Mouse (Mus musculus) ZHBTc4 (cell line): ENCODE measurements around the gene Vasn.

Experiments
- DNase-seq: peaks from one replicate; pipeline ENCODE4 v3.0.0-alpha.2; 2011; ENCODE audit warnings: low read depth, low spot score

Gene Vasn

DNA sequence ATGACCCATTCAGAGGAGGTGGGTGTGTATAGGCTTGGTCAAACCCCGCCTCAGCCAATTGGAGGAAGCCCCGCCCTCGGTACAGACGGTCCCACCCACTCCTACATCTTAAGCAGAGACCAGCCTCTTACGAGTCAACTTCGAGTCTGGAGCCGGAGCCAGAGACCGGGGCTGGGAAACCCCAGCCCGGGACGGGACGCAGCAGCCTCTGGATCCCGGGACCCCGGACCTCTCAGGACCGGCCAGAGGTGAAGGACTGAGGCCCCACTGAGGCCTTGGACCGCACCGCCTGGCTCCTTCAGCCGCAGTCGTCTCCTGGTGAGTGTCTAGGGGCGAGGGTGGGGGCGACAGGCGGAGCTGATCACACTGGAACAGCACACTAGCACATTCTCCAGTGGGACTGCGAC lies at the start of gene Vasn, which contains the start of gene Dnaja3:
Gene Vasn, plus strand, starts transcription at position 111 of the 407 bp plus-strand sequence.
Gene Dnaja3, plus strand, starts transcription at position 159 of the 407 bp plus-strand sequence.
- peak; percentile 95 for DNase-seq

GRCm38 (mm10) chr16:4590236-4590635 lies 49.5 kb upstream of the Vasn start:
- peak; percentile 79 for DNase-seq

DNA sequence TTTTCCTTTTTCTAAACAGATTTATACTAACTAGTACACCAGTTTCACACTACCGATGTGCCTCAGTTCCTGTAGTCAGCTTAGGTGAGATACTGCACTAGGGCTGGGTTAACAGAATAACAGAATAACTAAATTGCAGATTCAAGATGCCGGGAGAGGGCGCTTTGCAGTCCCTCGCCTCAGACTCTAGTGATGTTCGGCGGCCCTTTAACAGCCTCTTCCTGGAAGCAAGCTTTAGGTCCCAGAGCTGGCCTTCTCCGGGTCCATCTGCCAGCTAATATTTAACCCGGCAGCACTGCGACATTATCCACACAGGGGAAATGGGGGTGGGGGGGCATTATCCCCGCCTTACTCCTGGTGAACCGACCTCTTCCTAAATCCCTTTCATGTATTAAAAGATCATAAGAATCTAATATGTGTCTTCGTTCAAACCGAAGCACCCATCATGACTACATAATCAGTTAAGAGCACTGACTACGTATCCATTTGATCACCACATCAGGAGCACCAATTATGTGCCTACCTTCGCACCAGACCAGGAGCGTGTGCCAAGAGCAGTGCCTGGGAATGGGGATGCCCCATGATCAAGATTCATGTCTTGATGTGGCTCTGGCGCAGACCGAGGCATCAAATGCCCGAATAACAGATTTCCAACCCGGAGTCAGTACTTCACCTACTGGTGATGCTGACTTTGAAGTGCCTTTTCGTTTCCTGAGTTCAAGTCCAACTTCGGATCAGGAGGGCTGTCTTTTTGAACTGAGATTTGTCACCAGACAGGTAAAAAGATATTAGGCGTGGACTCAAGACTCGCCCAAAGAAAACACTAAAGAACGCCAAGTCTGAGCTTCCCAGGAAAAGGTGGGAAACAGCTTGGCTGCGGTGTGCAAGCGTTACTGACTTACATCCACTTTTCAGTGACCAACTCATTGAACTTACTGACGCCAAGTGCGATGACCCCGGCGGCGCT lies 46.5 kb upstream of the Vasn start:
- DNase-seq, result peak; percentile 62

DNA sequence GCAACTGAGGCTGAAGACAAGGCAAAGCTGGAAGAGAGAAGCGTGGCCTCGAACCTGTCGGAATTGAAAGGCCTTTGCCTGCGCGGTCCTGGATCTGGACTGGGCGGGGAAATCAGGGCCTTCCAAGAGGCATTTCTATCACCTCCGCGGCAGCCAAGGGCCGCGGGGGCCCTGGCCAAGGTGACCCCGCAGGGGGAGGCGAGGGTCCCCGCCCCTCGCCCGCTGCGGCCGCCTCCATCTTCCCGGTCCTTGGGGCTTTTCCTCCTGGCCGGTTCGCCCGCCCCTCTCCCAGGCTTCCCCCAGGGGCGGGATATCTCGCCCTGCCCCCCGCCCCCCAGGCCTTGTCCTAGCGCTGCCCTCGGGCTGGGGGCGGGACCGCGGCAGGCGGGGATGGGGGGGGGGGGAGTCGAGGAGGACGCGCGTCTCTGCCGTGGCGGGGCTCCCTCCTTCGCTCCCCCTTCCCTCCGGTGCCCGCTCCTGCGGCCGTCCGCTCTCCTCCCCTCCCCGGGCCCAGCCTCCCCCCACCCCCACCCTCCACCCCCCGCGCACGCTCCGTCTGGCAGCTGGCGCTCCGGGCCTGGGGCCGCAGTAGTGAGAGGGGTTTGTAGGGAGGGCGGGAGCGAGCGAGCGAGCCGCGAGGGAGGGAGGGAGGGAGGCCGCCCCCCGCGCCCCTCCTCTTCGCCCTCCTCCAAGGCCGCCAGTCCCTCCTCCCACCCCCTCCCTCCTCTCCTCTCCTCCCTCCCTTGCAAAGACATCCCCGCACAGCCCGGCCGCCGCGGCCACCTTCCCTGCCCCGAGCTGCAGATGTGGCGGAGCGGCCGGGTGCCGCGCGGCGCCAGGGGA lies 45.5 kb upstream of the Vasn start, which contains the start of gene Glis2:
Gene Glis2, plus strand, starts transcription at position 743 of the 843 bp plus-strand sequence.
- DNase-seq, result peak; percentile 95

- DNase-seq, result peak; percentile 50
These were observed 44.8 kb upstream of the Vasn start for GRCm38 (mm10) chr16:4594814-4595526.

DNA sequence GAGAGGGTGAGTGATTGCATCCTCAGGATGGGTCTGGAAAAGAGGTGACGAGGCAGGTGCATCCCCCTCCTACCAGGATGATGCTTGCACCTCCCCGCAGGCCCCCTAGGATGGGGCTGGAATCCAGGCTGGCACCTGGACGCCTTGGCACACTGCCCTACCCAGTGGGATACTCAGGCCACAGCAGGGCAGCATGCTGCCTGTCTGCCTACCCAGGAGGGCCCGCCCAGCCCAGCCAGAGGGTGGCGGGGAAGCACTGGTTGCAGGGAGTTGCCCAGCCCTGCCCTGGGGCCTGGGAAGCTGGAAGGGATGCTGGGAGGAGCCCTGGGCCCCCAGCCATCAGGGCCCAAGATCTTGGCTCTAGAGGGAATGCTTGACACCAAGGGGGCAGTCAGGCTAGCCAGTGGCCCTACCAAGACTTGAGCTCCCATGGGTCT lies 44.2 kb upstream of the Vasn start:
- DNase-seq, result peak; percentile 65

DNA sequence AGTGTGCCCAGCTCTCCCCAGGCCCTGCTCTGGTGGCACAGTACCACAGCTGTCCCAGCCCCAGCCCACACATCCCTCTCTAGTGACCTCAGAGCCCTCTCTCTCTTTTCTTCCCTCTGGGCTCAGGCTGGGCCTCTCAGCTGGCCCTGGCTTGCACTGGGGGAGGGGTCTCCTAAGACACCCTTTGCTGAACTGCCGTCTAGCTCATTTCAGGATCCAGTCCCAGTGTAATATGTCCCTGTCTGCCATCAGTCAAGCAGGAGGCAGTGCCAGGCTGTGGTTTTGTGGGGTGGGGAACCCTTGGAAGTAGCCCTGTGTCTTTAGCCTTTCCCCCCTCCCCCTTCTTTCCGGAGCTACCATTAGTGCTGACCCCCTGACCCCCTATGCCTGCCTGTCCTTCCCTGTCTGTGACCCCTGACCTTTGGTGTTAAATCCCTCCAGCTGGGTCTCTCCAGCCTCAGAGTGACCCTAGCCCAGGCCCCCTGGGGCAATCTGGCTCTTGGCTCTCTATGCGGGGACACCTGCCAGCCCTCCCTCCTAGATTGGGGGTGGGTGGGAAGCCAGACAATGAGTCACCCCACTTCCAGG lies 43.5 kb upstream of the Vasn start:
- DNase-seq, result no peak

DNA sequence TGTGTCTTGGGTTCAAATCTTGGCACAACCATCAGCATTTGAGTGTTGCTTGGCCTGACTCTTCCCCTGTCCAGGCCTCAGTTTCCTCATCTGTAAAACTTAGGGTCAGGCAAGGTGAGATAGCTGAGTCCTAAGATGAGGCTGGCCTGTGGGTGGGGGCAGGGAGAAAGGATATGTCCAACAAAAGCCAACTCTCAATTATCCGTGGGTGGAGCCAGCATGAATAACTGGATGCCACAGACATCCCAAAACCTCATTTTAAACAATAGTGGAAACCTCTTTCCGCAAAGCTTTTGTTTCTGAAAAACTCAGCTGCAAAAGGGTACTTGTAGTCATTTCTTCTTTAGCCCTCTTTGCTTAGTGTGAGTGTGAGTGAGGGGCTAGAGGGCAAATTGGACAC lies 42.9 kb upstream of the Vasn start:
- DNase-seq, result no peak

GRCm38 (mm10) chr16:4597296-4597695 lies 42.4 kb upstream of the Vasn start:
- peak; percentile 15 for DNase-seq

DNA sequence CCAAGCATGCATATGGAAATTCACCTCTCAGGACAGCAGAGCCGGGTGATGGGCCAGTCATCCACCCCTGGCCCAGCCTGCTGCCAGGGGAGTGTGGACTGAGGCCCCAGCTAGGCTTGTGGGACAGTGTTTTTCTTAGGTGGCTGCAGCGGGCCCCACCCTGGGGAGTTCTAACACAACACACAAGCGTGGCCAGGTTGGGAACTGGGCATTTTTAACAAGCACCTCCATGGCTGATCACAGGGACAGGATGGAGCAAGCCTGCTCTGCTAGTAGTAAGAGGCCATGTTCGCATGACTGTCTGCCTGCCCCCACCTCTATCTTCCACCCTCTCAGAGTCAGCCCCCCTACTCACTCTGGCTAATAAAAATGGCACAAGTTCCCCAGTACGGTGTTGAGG lies 41.7 kb upstream of the Vasn start:
- no peak for DNase-seq

- DNase-seq, result peak; percentile 40
These were observed 40.7 kb upstream of the Vasn start for GRCm38 (mm10) chr16:4598891-4599543.

DNA sequence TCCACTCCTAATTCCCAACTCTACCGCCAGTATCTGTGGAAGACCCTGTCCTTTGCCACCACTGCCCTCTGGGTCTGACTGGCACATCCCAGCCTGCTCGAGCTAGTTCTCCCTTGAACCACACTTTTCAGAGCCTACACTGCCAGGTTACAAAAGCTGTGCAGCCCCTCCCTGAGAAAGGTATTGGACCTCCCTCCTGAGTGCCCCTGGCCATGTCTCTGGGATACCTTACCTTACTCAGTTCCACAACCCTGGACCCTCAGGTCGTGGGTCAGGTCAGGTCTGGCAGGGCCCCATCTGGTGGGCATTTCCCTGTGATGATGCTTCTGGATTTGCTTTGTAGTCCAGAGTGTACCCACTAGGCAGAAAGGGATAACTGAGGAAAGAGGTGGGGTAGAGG lies 40.1 kb upstream of the Vasn start:
- no peak for DNase-seq

DNA sequence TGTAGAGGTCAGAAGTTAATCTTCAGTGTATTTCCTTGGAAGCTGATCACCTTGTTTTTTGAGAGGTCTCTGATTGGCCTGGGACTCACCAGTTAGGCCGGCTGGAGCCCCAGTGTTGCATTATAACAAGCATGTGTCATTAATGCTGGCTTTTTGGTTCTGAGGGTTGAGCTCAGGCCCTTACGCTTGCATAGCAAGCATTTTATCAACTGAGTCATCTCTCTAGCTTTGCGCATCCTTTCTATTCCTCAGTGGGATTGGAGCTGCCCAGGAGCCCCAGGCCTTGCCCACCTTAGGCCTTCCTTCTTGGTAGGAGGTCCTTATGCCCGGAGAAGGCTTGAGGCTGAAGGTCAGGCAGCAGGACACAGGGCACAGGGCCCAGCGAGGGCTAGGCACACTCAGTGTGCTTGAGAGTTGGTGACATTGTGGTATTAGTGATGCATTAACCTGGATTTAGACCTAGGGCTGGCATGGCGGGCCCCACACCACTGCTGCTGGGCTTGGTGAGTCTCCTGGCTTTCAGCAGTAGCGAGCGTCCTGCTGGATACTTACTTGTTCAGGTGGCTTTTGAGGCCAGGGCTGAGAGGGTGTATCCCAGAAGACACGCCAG lies 38.9 kb upstream of the Vasn start:
- DNase-seq, result no peak

DNA sequence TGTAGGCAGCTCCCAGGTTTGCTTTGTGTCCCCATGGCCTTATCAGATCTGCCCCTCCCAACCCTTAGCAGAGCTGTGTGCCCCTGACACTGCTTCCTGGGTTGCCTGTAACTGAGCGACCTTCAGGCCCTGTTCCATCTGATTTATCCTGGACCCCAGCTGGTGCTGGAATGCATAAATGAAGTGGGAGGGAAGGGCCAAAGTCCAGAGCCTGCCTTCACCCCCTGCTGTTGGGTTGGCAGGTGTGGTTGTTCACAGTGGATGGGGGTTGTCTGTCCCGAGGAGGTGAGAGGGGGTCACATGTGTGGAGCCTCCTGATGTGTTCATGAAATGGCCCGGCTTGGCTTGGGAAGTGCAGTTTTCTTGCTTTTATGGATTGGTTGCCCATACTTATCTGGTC lies 37.6 kb upstream of the Vasn start:
- DNase-seq, result peak; percentile 93

- peak; percentile 51 for DNase-seq
These were observed 36.8 kb upstream of the Vasn start for GRCm38 (mm10) chr16:4602766-4603452.

DNA sequence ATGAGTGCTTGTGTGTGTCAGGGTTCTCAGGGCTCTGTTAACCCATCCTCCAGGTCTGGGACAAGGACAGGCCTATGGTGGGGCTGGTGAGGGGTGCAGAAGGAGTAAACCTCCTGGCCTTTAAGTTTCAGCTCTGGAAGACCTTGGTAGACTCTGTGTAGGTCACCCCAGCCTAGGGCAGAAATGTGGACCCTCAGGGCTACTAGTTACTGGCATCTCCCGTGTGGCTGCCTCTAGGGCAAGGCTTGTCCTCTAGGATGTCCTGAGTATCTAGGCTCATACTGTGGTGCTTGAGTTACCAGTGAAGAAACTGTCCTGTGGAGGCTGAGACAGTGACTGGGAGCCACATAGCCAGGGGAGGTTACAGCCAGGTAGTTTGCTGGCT lies 36.3 kb upstream of the Vasn start:
- no peak for DNase-seq

DNA sequence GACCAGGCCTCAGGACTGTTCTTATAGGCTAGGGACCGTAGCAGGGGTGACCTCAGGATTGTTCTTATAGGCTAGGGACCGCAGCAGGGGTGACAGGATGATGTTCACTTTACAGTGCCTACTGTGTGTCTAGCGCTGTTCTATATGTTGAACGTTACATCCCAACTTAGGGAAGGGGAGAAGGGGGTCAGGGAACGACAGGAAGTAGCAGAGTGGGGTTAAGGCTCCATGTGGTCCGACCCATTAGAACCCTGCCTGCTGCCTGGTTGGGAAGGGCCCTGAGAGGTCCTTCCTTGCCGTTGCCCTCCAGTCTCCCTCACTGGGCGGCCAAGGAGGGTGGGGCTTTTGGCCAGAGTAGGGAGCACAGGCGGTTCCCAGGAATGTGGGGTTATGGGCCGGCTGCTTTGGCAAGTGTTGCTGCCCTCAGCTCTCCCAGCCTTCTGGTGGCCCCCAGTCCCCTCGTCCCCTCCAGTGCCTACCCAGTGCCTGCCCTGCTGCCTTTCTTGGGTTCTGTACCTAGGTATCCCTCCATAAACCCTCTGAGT lies 35.4 kb upstream of the Vasn start:
- no peak for DNase-seq

- DNase-seq, result no peak
These were observed 34.1 kb upstream of the Vasn start for GRCm38 (mm10) chr16:4605514-4606131.
